Mouse (Mus musculus): Measurements from ENCODE around the gene Smim5.
A peak's percentile ranks its signal among the peaks of the same experiment; 100 is the strongest.

Smim5 gene

DNA sequence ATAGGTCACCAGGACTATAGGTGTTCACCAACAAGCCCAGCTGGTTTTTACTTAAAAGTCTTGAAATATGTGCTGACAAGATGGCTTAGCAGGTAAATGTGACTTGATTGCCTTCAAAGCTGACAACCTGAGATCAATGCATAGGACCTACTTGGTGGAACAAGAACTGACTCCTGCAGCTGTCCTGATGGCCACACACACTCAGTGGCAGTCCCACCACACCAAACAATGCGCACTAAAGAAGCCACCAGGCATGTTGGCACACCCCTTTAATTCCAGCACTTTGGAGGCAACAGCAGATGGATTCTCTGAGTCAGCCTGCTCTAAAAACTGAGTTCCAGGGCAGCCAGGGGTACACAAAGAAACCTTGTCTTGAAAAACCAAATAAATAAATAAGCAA lies 22.2 kb downstream of the Smim5 start:
- no peak for DNase-seq (ENCODE audit: low read depth, low spot score)

DNA sequence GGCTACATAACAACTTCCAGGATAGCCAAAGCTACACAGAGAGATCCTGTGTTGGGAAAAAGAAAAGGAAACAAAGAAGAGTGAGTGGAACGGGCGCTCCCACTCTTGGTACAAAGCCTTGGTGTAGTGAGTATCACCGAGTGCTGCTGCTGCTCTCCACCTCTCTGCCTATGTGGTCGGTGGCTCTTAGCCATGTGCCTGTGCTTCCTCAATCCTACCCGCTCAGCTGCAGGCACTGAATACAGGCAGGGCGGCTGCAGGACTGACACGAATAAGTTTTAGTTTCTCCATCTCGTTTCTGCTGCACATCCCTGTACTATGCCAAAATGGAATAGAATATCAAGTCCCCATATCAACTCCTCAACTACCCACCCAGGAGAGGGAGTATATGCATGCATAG lies 29.3 kb downstream of the Smim5 start:
- no peak for DNase-seq (ENCODE audit: low read depth, low spot score)

DNA sequence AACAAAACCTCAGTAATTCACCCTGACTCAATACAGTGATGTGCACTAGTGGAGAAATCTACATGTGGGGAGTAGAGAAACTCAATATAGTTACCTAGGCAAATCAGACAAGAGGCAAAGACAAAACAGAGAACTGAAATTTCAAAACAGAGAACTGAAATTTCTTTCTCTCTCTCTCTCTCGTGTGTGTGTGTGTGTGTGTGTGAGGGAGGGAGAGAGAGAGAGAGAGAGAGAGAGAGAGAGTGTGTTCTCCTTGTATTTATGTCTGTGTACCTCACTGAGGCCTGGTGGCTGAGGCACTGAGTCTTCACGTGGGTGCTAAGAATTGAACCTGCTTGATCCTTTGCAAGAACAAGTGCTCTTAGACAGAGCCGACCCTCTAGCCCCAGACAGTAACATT lies 30.1 kb downstream of the Smim5 start:
- DNase-seq (ENCODE audit: low read depth, low spot score) = no peak

DNA sequence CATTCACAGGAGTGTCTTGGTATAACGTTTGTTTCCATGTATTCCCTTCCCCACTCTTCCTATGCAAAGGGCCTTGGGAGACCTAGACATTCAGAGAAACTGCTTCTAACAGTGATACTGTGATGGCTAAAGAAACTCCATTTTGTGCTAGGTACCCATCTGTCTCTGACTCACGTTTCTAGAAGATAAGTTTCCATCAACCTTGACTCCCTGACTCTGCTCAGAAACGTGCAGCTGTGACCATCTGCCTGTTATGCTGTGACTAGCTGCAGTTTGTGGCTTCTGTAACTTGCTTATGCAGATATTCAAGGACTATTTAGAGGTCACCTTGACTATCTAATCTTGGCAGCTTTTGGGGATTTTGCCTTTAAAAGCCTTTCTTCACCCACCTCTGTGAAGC lies 31.5 kb downstream of the Smim5 start:
- DNase-seq (ENCODE audit: low read depth, low spot score) = no peak

DNA sequence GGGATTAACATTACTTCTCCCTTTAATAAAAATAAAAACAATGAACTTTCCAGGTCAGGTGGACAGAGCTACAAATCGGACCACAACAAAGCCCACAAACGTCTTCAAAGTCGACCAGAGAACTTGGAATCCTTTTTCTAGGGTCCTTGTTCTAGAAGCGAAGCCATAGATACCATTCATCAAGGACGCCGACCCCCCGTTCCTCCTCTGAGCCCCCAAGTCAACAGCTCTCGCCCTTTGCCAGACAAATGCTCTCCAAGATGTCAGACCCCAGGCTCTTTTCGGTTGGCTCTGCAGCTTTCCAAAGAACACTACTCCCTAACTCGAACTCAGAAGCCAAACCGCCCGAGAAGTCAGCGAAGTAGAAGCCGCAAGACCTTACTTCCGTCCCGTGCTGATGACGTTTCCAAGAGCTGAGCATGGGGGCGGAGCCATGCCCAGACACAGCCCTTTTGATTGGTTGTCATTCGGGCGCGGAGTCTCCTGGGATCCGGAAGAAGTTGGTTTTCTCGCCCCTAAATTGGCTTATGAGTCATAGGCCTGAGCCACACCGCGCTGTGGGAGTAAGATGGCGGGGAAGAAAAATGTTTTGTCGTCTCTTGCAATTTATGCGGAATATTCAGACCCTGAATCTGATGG lies 33.5 kb downstream of the Smim5 start, which contains the start of the genes Sap30bp and Recql5:
TSS of gene Sap30bp (plus strand) at position 175 of the 639 bp plus-strand sequence.
TSS of gene Recql5 (minus strand) at position 370 of the 639 bp plus-strand sequence.
- peak; percentile 99 for DNase-seq (ENCODE audit: low read depth, low spot score)

DNA sequence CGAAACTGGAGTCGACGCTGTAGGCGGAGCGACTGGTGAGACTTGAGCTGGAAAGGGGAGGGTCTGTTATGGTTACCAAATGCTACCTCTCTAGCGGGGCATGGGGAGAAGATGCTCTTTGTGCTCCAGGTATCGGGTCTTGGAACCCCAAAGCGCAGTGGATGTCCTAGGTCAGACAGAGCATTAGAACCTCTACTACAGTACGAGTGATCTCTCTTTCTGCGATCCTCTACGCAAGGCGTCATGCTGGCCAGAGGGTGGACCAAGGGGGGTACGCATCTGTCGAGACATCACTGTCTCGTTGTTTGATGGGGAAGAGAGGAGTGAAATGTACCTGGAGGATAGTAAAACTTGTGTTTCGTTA lies 34.0 kb downstream of the Smim5 start:
- DNase-seq (ENCODE audit: low read depth, low spot score) = no peak

DNA sequence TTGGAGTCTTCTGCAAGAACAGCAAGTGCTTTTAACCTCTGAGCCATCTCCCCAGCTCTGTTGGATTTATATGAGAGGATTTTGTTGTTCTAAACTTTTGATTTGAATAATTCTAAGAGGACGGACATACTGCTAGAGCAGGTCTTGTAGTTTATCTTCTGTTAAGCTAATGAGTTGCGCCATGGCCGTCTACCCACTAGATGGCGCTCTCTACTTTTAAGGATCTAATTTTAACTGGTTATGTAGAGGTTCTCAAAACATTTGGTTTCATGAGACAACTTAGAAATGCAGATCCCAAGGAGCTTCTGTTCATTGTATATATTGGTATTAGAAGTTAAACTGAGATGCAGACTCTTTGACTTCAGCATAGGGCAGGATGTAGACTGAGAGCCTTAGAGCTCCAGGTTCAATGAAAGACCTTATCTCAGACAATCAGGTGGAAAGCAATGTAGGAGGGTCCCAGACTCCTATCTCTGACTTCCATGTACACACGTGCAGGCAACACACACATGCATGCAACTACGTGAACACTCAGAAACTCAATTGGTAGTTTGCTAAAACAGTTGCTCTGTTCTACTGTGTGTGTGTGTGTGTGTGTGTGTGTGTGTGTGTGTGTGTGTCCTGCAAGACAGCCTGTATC lies 40.0 kb downstream of the Smim5 start:
- peak; percentile 68 for DNase-seq (ENCODE audit: low read depth, low spot score)

DNA sequence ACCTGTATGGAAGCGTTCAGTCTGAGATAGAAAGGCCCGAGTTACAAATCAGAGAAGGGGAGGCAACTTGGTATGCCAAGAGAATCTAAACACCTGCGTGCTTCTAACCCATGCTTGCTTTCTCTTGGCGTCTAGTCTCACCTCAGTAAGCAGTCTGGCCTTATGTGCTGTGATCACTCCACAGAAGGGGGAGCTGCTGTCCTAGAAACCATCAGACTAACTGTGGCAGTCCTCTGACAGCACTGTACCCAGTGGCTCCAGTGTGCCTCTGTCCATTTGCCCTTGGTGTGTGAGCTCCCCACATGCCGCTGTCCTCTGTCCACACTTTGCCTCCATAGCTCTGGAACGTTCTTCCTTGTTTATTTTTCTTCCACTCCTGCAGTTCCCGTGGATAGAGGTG lies 42.2 kb downstream of the Smim5 start:
- no peak for DNase-seq (ENCODE audit: low read depth, low spot score)

DNA sequence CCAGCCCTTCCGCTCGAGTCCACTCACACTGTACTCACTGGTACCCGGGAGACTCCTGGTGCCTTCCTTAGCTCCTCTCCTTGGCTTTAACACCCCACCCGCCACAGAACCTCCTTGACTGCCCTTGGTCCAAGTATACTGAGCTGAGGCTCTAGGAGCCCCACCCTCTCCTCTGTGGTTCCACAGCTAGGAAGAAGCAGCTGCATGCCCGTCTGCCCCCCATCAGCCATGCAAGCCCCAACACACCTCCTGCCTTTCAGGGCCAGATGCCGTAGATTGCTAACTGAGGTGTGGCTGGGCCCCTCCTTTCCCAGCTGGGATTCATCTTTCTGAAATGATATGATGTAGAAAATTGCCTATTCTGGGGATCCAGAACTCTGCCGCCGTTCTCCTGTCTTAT lies 45.5 kb downstream of the Smim5 start:
- DNase-seq (ENCODE audit: low read depth, low spot score) = peak; percentile 78

DNA sequence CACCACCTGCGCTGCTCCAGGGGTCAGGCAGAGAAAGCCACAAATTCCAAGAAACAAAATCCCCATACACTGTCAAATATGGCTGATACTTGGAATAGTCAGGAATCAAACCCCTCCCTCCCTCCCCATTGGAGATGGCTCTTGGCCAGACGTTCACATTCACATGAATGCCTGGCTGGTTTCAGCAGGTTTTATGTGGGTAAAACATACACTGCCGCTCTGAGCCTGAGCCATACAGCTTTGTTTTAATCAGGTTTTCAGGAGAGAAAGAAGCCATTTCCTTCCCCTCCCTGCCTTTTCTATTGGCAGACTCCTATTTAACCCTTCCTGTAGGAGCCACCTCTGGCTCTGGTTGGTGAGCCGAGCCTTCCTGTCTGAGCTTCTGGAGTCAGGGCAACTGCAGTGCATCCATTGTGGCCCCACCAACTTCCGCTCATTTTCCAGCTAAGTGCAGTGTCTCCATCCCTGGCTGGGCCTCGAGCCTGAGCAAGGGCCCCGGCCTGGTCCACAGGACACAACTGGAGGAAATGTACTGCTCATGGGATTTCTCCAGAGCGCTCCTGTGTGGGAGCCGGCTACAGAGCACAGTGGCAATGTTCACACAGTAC lies 46.6 kb downstream of the Smim5 start:
- peak; percentile 55 for DNase-seq (ENCODE audit: low read depth, low spot score)

DNA sequence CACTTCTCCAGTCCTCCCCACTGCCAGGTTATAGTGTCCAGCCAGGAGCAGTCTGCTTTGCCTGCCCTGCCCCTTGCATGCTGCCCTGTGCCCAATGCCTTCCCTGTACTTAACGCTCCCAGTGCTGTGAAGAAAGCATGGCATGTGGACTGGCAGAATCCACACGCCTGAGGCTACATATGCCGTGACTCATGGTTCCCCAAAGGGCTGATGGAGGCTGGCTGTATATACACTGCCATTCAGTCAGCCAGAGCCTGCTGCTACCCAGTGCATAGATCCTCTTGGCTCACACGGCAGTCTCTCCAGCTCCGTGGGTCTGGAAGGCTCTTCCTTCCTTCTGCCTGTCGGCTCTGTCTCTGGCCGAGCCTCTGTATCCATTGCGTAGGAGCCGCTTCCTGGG lies 48.5 kb downstream of the Smim5 start:
- no peak for DNase-seq (ENCODE audit: low read depth, low spot score)

DNA sequence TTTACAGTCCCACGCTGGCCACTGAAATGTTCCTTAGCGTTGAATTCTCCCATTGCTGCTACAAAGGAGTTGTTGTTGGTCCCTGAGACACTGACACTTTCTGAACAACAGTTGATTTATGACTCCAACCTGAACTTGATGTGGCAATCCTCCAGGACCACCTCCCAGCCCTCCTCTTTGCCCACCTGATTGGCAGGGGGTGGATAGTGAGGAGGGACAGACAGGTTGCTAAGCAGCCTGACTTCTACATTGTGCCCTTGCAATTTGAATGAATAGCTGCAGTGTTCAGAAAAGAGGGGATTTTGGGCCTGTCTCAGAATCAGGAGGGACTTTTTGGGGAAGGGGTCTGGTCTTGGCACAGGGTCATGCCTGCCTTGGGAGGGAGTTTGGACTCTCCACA lies 51.0 kb downstream of the Smim5 start:
- DNase-seq (ENCODE audit: low read depth, low spot score) = no peak

DNA sequence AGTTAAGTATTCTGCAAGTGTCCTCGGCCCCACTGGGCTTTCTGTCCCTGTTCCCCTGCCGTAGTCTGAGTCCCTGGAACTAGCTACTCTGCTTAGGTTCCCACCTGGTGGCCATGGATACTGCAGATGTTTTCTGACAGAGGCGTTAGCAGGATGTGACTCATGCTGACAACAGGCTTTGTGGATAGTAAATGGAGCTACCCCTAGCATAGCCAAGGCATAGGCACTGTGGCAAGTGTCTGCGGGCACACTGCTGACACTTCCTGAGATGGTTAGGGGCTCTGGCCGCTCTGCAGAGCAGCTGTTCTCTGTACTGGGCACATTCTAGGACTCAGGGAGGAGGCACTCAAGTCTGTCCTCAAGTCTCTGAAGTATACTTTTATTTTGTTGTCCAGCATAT lies 54.9 kb downstream of the Smim5 start:
- no peak for DNase-seq (ENCODE audit: low read depth, low spot score)

DNA sequence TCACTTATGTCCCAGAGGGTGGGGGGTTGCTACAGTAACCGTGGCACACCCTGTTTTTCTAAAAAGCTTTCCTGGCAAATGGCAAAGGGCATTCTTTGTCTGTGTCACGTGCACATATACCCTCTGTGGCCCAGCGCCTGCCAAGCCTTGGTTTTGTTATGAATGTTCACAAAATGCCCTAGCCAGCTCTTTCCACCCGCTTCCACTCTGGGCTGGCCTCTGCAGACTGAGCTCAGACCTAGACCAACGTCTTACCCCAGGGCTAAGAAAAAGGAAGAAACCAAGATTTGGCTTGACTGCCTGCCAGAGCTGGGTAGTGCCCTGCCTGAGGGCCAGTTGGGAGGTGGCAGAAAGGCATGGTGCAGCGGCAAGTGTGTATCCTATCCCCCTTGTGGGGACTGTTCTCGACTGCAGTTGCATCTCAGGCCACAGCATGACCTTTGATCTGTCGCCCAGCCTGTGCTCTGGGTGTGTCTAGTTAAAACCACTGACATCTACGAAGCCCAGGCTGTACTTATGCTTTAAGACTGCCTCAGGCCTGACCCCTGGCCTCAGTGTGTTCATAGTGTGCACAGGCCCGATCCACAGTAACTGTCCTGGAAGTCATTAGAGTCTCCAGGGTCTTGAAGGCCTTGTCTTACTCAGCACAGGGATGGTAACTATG lies 55.6 kb downstream of the Smim5 start:
- DNase-seq (ENCODE audit: low read depth, low spot score) = peak; percentile 34
